Mouse (Mus musculus): Measurements from ENCODE around the gene Ooep.
A peak's percentile ranks its signal among the peaks of the same experiment; 100 is the strongest.

Gene Ooep

GRCm38 (mm10) chr9:78378113-78378785 lies at the start of gene Ooep:
Ooep (minus strand) TSS chr9:78378725.
- no peak for DNase-seq (ENCODE audit: low spot score)

GRCm38 (mm10) chr9:78428185-78428584 lies 49.7 kb upstream of the Ooep start:
- DNase-seq (ENCODE audit: low spot score) = peak; percentile 7

GRCm38 (mm10) chr9:78427362-78427781 lies 48.8 kb upstream of the Ooep start:
- no peak for DNase-seq (ENCODE audit: low spot score)

- no peak for DNase-seq (ENCODE audit: low spot score)
These were observed 23.1 kb upstream of the Ooep start for GRCm38 (mm10) chr9:78401596-78401995.

GRCm38 (mm10) chr9:78400570-78400969 lies 22.0 kb upstream of the Ooep start:
- no peak for DNase-seq (ENCODE audit: low spot score)

GRCm38 (mm10) chr9:78396517-78396916 lies 18.0 kb upstream of the Ooep start:
- no peak for DNase-seq (ENCODE audit: low spot score)

- DNase-seq (ENCODE audit: low spot score) = peak; percentile 12
These were observed 17.3 kb upstream of the Ooep start, which contains the start of gene Ddx43 for GRCm38 (mm10) chr9:78395630-78396351. Ddx43 (plus strand) TSS chr9:78395777.

- DNase-seq (ENCODE audit: low spot score) = no peak
These were observed 16.7 kb upstream of the Ooep start for GRCm38 (mm10) chr9:78395244-78395629.

GRCm38 (mm10) chr9:78394602-78395001 lies 16.1 kb upstream of the Ooep start:
- no peak for DNase-seq (ENCODE audit: low spot score)

GRCm38 (mm10) chr9:78393741-78394140 lies 15.2 kb upstream of the Ooep start:
- no peak for DNase-seq (ENCODE audit: low spot score)

GRCm38 (mm10) chr9:78389981-78390380 lies 11.5 kb upstream of the Ooep start:
- no peak for DNase-seq (ENCODE audit: low spot score)

- DNase-seq (ENCODE audit: low spot score) = no peak
These were observed 8.4 kb upstream of the Ooep start for GRCm38 (mm10) chr9:78386947-78387346.

GRCm38 (mm10) chr9:78385893-78386292 lies 7.4 kb upstream of the Ooep start:
- DNase-seq (ENCODE audit: low spot score) = no peak

- no peak for DNase-seq (ENCODE audit: low spot score)
These were observed 979 bp downstream of the Ooep start for GRCm38 (mm10) chr9:78377546-78377945.

GRCm38 (mm10) chr9:78375486-78375885 lies 3.0 kb downstream of the Ooep start:
- DNase-seq (ENCODE audit: low spot score) = no peak

- DNase-seq (ENCODE audit: low spot score) = no peak
These were observed 3.6 kb downstream of the Ooep start for GRCm38 (mm10) chr9:78374885-78375389.

- no peak for DNase-seq (ENCODE audit: low spot score)
These were observed 4.1 kb downstream of the Ooep start for GRCm38 (mm10) chr9:78374397-78374796.

GRCm38 (mm10) chr9:78372827-78373504 lies 5.6 kb downstream of the Ooep start:
- DNase-seq (ENCODE audit: low spot score) = no peak

- no peak for DNase-seq (ENCODE audit: low spot score)
These were observed 7.1 kb downstream of the Ooep start for GRCm38 (mm10) chr9:78371441-78371840.

GRCm38 (mm10) chr9:78369786-78370185 lies 8.7 kb downstream of the Ooep start:
- no peak for DNase-seq (ENCODE audit: low spot score)

GRCm38 (mm10) chr9:78369349-78369748 lies 9.2 kb downstream of the Ooep start:
- no peak for DNase-seq (ENCODE audit: low spot score)

- DNase-seq (ENCODE audit: low spot score) = no peak
These were observed 9.7 kb downstream of the Ooep start for GRCm38 (mm10) chr9:78368671-78369293.
